Mouse (Mus musculus) heart, embryonic 16.5 days (tissue): ENCODE results near the gene Ctcfl. TPM values are rescaled to one million over a fixed set of nuclear protein-coding genes. Genes with fewer than 3 reads are reported as not detected.

Source experiments
- polyA plus RNA-seq: library from polyadenylated mRNA; unstranded; fragments of >200 nt; fragmentation: Nextera tagmentation; extraction: Ambion mirVana; gene quantifications from 2 replicates; pipeline ENCODE4 v1.2.1, GENCODE M21; 2015

Gene Ctcfl
- polyA plus RNA-seq, 1 experiment from 2014 or later: 0.83 TPM

Other genes starting within 250 kb of the Ctcfl start
- gene Bmp7, start 179.2 kb downstream of the Ctcfl start, polyA plus RNA-seq: 32.8 and 33.3 TPM in 2 replicates
- 0.69 and 1.6 TPM in 2 replicates for gene Spo11, start 141.8 kb downstream of the Ctcfl start, polyA plus RNA-seq
- 95.8 and 103 TPM in 2 replicates for gene Rae1, start 119.4 kb downstream of the Ctcfl start, polyA plus RNA-seq
- 130 and 146 TPM in 2 replicates for gene Rbm38, start 99.0 kb downstream of the Ctcfl start, polyA plus RNA-seq
- 0.13 and 0.16 TPM in 2 replicates for gene Pck1, start 33.5 kb upstream of the Ctcfl start, polyA plus RNA-seq
- gene Zbp1, start 99.4 kb upstream of the Ctcfl start, polyA plus RNA-seq: 1.7 and 3.1 TPM in 2 replicates
- 4.1 and 4.3 TPM in 2 replicates for gene Pmepa1, start 157.0 kb upstream of the Ctcfl start, polyA plus RNA-seq